Mouse (Mus musculus): ENCODE data around the gene Hist1h3c.

Gene Hist1h3c

DNA sequence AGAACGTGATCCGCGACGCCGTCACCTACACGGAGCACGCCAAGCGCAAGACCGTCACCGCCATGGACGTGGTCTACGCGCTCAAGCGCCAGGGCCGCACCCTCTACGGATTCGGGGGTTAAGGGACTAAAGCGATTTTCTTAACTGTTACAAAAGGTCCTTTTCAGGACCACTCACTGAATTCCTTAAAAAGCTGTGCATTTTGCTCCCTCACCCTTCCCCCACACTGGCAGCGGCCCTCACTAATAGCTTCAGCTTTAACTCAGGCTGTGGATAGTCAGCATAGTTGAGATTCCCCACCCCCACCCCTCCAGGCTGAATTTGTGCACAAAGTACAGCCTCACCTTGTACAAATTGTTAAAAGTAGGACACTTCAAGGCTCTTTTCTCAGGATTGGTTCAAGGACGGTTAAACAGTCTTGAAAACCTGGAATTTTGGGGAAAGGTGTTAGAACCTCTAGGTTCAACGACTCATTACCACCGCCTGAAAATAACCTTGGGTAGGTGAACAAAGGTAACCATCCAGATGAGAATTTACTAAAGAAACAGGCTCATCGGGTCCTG is 11.9 kb upstream of the Hist1h3c start:
- DNase-seq (ENCODE audit: low spot score in 2 of 2) = peak in 1 of 2 experiments; percentile 31

DNA sequence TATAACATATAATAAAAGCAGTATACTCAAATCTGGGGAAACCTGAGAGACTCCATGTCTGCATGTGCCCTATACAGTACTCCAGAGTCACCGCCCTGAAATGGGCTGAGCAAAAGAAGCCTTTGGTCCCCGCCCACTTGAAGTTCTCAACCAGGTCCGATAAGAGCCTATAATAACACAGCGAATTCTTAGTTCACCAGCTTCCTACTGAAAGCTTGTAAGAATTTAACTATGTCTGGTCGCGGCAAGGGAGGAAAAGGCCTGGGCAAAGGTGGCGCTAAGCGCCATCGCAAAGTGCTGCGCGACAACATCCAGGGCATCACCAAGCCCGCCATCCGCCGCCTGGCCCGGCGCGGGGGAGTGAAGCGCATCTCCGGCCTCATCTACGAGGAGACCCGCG is 11.4 kb upstream of the Hist1h3c start, which contains the start of gene Hist1h4b:
Hist1h4b (plus strand) TSS at position 224 of the 400 bp plus-strand sequence.
- peak; percentile 91 to 96 for DNase-seq (ENCODE audit: low spot score in 2 of 2)

- no peak for DNase-seq (ENCODE audit: low spot score in 2 of 2)
Observed at GRCm38 (mm10) chr13:23755000-23755399, 9.6 kb upstream of the Hist1h3c start.

- no peak for DNase-seq (ENCODE audit: low spot score in 2 of 2)
Observed at GRCm38 (mm10) chr13:23753314-23754078, 8.1 kb upstream of the Hist1h3c start.

DNA sequence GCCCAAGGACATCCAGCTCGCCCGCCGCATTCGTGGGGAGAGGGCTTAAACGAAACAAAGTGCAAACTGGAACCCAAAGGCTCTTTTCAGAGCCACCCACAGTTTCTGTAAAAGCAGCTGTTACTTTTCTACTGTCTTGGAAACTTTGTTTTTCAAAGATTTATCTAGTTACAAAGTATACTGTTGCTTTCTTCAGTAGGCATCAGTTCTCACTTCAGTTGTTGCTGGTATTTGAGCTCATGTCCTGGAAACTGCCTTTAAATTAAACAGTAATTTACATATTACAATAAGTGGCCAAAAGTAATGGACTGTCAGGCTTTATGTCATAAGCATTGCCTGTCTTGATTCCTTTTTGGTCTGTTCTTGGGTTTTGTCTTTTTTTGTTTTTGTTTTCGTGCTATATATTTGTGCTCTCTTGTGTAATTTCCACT is 7.4 kb upstream of the Hist1h3c start:
- DNase-seq (ENCODE audit: low spot score in 2 of 2) = no peak

DNA sequence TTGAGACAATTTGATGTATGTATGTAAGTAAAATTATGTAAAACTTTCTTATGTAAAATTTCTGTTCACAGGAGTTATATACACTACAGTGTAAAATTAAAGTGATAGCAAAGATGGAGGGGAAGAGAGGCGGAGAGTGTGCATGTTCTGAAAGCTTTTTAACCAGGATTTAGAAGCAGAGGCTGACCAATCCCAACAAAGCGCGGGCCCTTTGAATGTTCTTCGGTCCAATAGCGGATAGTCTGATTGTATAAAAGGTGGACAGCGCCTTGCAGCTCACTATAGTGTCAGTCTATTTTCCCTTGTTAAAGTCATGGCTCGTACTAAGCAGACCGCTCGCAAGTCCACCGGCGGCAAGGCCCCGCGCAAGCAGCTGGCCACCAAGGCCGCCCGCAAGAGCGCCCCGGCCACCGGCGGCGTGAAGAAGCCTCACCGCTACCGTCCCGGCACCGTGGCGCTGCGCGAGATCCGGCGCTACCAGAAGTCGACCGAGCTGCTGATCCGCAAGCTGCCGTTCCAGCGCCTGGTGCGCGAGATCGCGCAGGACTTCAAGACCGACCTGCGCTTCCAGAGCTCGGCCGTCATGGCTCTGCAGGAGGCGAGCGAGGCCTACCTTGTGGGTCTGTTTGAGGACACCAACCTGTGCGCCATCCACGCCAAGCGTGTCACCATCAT is 6.8 kb upstream of the Hist1h3c start, which contains the start of gene Hist1h3b:
Hist1h3b (plus strand) TSS at position 201 of the 675 bp plus-strand sequence.
- peak in 1 of 2 experiments; percentile 96 for DNase-seq (ENCODE audit: low spot score in 2 of 2)

DNA sequence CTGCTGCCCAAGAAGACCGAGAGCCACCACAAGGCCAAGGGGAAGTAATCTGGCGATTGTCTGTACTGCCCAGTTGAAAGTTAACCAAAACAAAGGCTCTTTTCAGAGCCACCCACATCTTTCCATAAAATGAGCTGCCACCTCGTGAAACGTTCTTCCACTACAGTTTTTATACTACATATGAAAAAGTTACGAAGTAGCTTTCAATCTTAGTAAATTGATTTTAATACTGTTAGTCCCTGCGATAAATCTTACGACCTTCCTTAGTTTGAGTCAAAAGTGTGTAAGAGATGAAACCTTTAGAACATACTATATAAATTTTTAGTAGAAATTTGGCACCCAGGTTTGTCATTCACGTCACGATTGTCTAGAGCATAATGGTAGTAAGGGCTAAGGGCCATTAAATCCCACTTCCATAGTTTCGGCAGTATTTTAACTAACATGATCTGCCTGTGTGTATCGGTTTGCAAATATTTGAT is 6.1 kb upstream of the Hist1h3c start:
- no peak for DNase-seq (ENCODE audit: low spot score in 2 of 2)

- DNase-seq (ENCODE audit: low spot score in 2 of 2) = peak in 1 of 2 experiments; percentile 44
Observed at GRCm38 (mm10) chr13:23750839-23751477, 5.6 kb upstream of the Hist1h3c start, which contains the start of gene Hist1h2ab. Gene Hist1h2ab (plus strand): TSS chr13:23751126.

DNA sequence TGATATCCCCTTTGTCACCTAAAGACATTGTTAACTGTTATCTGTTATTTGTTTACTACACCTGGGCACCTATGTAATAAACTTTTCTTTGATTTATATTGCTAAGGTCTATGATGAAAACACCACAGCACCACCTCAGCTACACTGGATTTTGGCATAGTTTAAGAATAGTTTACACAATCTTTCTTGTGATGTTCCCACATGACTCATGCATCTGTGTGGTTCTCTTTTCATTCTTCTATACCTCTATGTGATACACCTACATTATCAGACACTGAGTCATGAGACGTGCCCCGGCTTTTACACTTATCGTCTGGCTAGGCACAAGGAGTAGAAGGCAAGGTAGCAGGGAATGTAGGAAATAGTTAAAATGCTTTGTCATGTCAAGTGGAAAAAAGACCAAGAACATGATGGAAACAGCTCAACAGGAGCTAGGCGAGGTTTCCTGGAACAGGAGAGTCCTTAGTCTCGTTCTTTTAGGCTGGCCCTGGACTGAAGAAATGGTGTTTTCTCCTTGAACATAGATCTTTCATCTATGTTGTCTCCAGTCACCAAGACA is 4.2 kb upstream of the Hist1h3c start:
- no peak for DNase-seq (ENCODE audit: low spot score in 2 of 2)

DNA sequence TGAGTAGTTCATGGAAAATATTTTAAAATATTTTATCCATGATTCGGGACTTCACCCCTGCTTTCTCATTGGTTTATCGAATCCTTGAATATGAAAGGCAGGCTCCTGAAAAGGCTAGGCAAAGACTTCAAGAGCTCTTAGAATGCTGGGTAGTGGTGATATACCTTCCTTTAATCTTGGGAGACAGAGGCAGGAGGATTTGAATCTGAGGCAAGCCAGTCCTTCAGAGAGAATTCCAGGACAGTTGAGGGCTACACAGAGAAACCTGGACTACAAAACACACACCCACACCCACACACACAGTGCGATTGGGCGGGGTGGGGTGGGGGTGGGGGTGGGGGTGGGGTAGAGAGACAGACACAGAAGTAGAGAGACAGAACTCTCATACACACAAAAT is 2.5 kb upstream of the Hist1h3c start:
- no peak for DNase-seq (ENCODE audit: low spot score in 2 of 2)

- no peak for DNase-seq (ENCODE audit: low spot score in 2 of 2)
Observed at GRCm38 (mm10) chr13:23747081-23747891, 1.9 kb upstream of the Hist1h3c start.

- peak; percentile 82 to 95 for DNase-seq (ENCODE audit: low spot score in 2 of 2)
Observed at GRCm38 (mm10) chr13:23746201-23747080, 1.0 kb upstream of the Hist1h3c start, which contains the start of gene Hist1h2bb. Gene Hist1h2bb (plus strand): TSS chr13:23746734.

- DNase-seq (ENCODE audit: low spot score in 2 of 2) = no peak
Observed at GRCm38 (mm10) chr13:23744421-23745380, 701 bp downstream of the Hist1h3c start.

DNA sequence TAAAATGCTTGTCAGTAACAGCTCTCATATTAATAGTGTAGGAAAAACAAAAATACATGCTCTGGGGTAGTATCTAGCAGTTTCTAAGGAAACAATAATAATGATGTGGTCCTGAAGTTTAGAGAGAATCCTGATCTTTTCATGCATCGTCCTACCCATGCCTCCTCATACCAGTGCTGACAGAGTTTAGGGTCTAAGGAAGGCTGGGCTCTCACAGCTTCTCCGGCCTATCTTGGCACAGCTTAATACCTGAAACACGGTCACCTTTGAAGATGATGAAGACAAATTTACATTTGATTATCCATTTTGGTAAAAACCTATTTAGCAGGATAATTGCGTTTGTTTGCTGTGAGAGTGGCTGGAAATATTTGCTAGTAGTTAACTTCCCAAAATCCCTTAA is 1.4 kb downstream of the Hist1h3c start:
- DNase-seq (ENCODE audit: low spot score in 2 of 2) = no peak

DNA sequence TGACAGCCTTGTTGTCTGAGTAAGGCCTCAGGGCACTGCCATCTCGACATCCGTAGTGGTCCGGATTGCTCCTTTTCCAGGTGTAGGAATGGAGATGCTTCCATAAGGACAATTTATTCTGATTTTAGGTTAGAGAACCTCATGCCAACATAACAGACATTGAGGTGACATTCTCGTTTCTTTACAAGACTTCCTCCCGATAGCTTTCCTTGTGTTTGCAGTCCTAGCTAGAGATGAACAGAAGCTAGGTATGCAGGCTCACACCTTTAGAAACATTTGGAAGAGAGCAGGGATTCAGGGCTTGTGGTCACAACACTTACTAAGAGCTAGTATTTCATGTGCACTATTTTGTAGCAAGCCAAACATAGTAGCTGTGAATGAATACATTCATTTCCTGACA is 2.2 kb downstream of the Hist1h3c start:
- no peak for DNase-seq (ENCODE audit: low spot score in 2 of 2)

- DNase-seq (ENCODE audit: low spot score in 2 of 2) = no peak
Observed at GRCm38 (mm10) chr13:23742007-23742406, 3.4 kb downstream of the Hist1h3c start.

GRCm38 (mm10) chr13:23740910-23741309 is 4.5 kb downstream of the Hist1h3c start:
- no peak for DNase-seq (ENCODE audit: low spot score in 2 of 2)

GRCm38 (mm10) chr13:23740256-23740840 is 5.1 kb downstream of the Hist1h3c start:
- no peak for DNase-seq (ENCODE audit: low spot score in 2 of 2)

All from left cerebral cortex, adult 9 months (tissue).